Mouse (Mus musculus): ENCODE results near the gene Smc5. TPM values are rescaled to one million over a fixed set of nuclear protein-coding genes. Genes with fewer than 3 reads are reported as not detected.

The Smc5 gene
- polyA plus RNA-seq, 1 experiment from 2014 or later: 27.9 TPM

GRCm38 (mm10) chr19:23299987-23300386 lies 26.3 kb upstream of the Smc5 start:
- H3K4me3 ChIP-seq (ENCODE audit: control insufficient read depth in 1 of 2, insufficient read depth in 1 of 2, low read depth in 1 of 2, low read length in 2 of 2): no peak overlapping the region
- H3K27me3 ChIP-seq (ENCODE audit: control insufficient read depth, insufficient read depth, low read length): no peaks in the 10 kb centered on the region
- H3K27ac ChIP-seq (replicated peaks in 1 of 2; ENCODE audit: control insufficient read depth in 1 of 2, insufficient read depth in 1 of 2, low read depth in 2 of 2, low read length in 2 of 2): no peak overlapping the region
- H3K4me2 ChIP-seq (ENCODE audit: low read length): no peak overlapping the region
- no peaks in the 10 kb centered on the region for H3K4me1 ChIP-seq (ENCODE audit: control insufficient read depth in 2 of 2, insufficient read depth in 2 of 2, low read length in 2 of 2)
- no peaks in the 10 kb centered on the region for H3K36me3 ChIP-seq (ENCODE audit: control insufficient read depth, insufficient read depth, low read length)
- no peaks in the 10 kb centered on the region for H3K9me3 ChIP-seq (ENCODE audit: control insufficient read depth, low read length)
- ATAC-seq (ENCODE audit: insufficient number of reproducible peaks, insufficient read depth, low FRiP score, low read depth): no peak
- no peak overlapping the region for H3K9ac ChIP-seq (ENCODE audit: low read length)
- 81% methylated on average over 3 of the region's 3 CpGs for WGBS

- Histone ChIP-seq H3K27ac (replicated peaks in 1 of 2; ENCODE audit: control insufficient read depth in 1 of 2, insufficient read depth in 1 of 2, low read depth in 2 of 2, low read length in 2 of 2) (no peak overlapping the region), H3K9ac (ENCODE audit: low read length) (no peak overlapping the region), H3K4me3 (ENCODE audit: control insufficient read depth in 1 of 2, insufficient read depth in 1 of 2, low read depth in 1 of 2, low read length in 2 of 2) (no peak overlapping the region), H3K4me2 (ENCODE audit: low read length) (no peak overlapping the region), H3K27me3 (ENCODE audit: control insufficient read depth, insufficient read depth, low read length) (no peaks in the 10 kb centered on the region), H3K4me1 (ENCODE audit: control insufficient read depth in 2 of 2, insufficient read depth in 2 of 2, low read length in 2 of 2) (no peaks in the 10 kb centered on the region), H3K9me3 (ENCODE audit: control insufficient read depth, low read length) (no peaks in the 10 kb centered on the region), H3K36me3 (ENCODE audit: control insufficient read depth, insufficient read depth, low read length) (no peaks in the 10 kb centered on the region)
- ATAC-seq (ENCODE audit: insufficient number of reproducible peaks, insufficient read depth, low FRiP score, low read depth): no peak
- 88% methylated on average over 1 of the region's 1 CpGs for WGBS
These were observed 25.2 kb upstream of the Smc5 start for GRCm38 (mm10) chr19:23298917-23299316.

GRCm38 (mm10) chr19:23297191-23297590 lies 23.5 kb upstream of the Smc5 start:
- Histone ChIP-seq H3K9ac (ENCODE audit: low read length) (no peak overlapping the region), H3K27ac (replicated peaks in 1 of 2; ENCODE audit: control insufficient read depth in 1 of 2, insufficient read depth in 1 of 2, low read depth in 2 of 2, low read length in 2 of 2) (no peak overlapping the region), H3K27me3 (ENCODE audit: control insufficient read depth, insufficient read depth, low read length) (no peaks in the 10 kb centered on the region), H3K9me3 (ENCODE audit: control insufficient read depth, low read length) (no peaks in the 10 kb centered on the region), H3K4me1 (ENCODE audit: control insufficient read depth in 2 of 2, insufficient read depth in 2 of 2, low read length in 2 of 2) (no peaks in the 10 kb centered on the region), H3K36me3 (ENCODE audit: control insufficient read depth, insufficient read depth, low read length) (no peaks in the 10 kb centered on the region), H3K4me3 (ENCODE audit: control insufficient read depth in 1 of 2, insufficient read depth in 1 of 2, low read depth in 1 of 2, low read length in 2 of 2) (no peak overlapping the region), H3K4me2 (ENCODE audit: low read length) (no peak overlapping the region)
- ATAC-seq (ENCODE audit: insufficient number of reproducible peaks, insufficient read depth, low FRiP score, low read depth): no peak

GRCm38 (mm10) chr19:23289251-23289650 lies 15.6 kb upstream of the Smc5 start:
- no peaks in the 10 kb centered on the region for H3K36me3 ChIP-seq (ENCODE audit: control insufficient read depth, insufficient read depth, low read length)
- H3K4me1 ChIP-seq (ENCODE audit: control insufficient read depth in 2 of 2, insufficient read depth in 2 of 2, low read length in 2 of 2): no peaks in the 10 kb centered on the region
- no peak for ATAC-seq (ENCODE audit: insufficient number of reproducible peaks, insufficient read depth, low FRiP score, low read depth)
- no peak overlapping the region for H3K27ac ChIP-seq (replicated peaks in 1 of 2; ENCODE audit: control insufficient read depth in 1 of 2, insufficient read depth in 1 of 2, low read depth in 2 of 2, low read length in 2 of 2)
- no peak overlapping the region for H3K4me2 ChIP-seq (ENCODE audit: low read length)
- 69% methylated on average over 1 of the region's 1 CpGs for WGBS
- peaks cover 7% of the 10 kb centered on the region; the same call in 1 of the 2 replicates for H3K9me3 ChIP-seq (ENCODE audit: control insufficient read depth, low read length)
- H3K27me3 ChIP-seq (ENCODE audit: control insufficient read depth, insufficient read depth, low read length): no peaks in the 10 kb centered on the region
- H3K9ac ChIP-seq (ENCODE audit: low read length): no peak overlapping the region
- H3K4me3 ChIP-seq (ENCODE audit: control insufficient read depth in 1 of 2, insufficient read depth in 1 of 2, low read depth in 1 of 2, low read length in 2 of 2): no peak overlapping the region

- 45% methylated on average over 8 of the region's 8 CpGs for WGBS
- no peak overlapping the region for H3K9ac ChIP-seq (ENCODE audit: low read length)
- no peak for ATAC-seq (ENCODE audit: insufficient number of reproducible peaks, insufficient read depth, low FRiP score, low read depth)
- no peaks in the 10 kb centered on the region for H3K36me3 ChIP-seq (ENCODE audit: control insufficient read depth, insufficient read depth, low read length)
- H3K27ac ChIP-seq (replicated peaks in 1 of 2; ENCODE audit: control insufficient read depth in 1 of 2, insufficient read depth in 1 of 2, low read depth in 2 of 2, low read length in 2 of 2): no peak overlapping the region
- no peak overlapping the region for H3K4me3 ChIP-seq (ENCODE audit: control insufficient read depth in 1 of 2, insufficient read depth in 1 of 2, low read depth in 1 of 2, low read length in 2 of 2)
- H3K4me1 ChIP-seq (ENCODE audit: control insufficient read depth in 2 of 2, insufficient read depth in 2 of 2, low read length in 2 of 2): no peaks in the 10 kb centered on the region
- 0 out of 2 replicates have a peak, but pooled peaks cover 3% of the 10 kb centered on the region for H3K9me3 ChIP-seq (ENCODE audit: control insufficient read depth, low read length)
- no peak overlapping the region for H3K4me2 ChIP-seq (ENCODE audit: low read length)
- no peaks in the 10 kb centered on the region for H3K27me3 ChIP-seq (ENCODE audit: control insufficient read depth, insufficient read depth, low read length)
These were observed 8.4 kb upstream of the Smc5 start for GRCm38 (mm10) chr19:23281911-23282660.

GRCm38 (mm10) chr19:23274054-23274724 lies 492 bp upstream of the Smc5 start:
- Histone ChIP-seq H3K9me3 (ENCODE audit: control insufficient read depth, low read length) (no peaks in the 10 kb centered on the region), H3K27ac (replicated peaks in 1 of 2; ENCODE audit: control insufficient read depth in 1 of 2, insufficient read depth in 1 of 2, low read depth in 2 of 2, low read length in 2 of 2) (no peak overlapping the region), H3K4me3 (ENCODE audit: control insufficient read depth in 1 of 2, insufficient read depth in 1 of 2, low read depth in 1 of 2, low read length in 2 of 2) (peak overlapping the region; percentile 55 to 90), H3K4me1 (ENCODE audit: control insufficient read depth in 2 of 2, insufficient read depth in 2 of 2, low read length in 2 of 2) (peaks cover 0 to 9% of the 10 kb centered on the region in 2 experiments; a peak in 3 of 4 replicates), H3K36me3 (ENCODE audit: control insufficient read depth, insufficient read depth, low read length) (no peaks in the 10 kb centered on the region), H3K9ac (ENCODE audit: low read length) (no peak overlapping the region), H3K4me2 (ENCODE audit: low read length) (peak overlapping the region; percentile 85), H3K27me3 (ENCODE audit: control insufficient read depth, insufficient read depth, low read length) (no peaks in the 10 kb centered on the region)
- no peak for ATAC-seq (ENCODE audit: insufficient number of reproducible peaks, insufficient read depth, low FRiP score, low read depth)
- WGBS: 52% methylated on average over 4 of the region's 4 CpGs

GRCm38 (mm10) chr19:23256771-23257170 lies 16.9 kb downstream of the Smc5 start:
- 84% methylated on average over 9 of the region's 9 CpGs for WGBS
- no peaks in the 10 kb centered on the region for H3K4me1 ChIP-seq (ENCODE audit: control insufficient read depth in 2 of 2, insufficient read depth in 2 of 2, low read length in 2 of 2)
- H3K4me3 ChIP-seq (ENCODE audit: control insufficient read depth in 1 of 2, insufficient read depth in 1 of 2, low read depth in 1 of 2, low read length in 2 of 2): no peak overlapping the region
- H3K27ac ChIP-seq (replicated peaks in 1 of 2; ENCODE audit: control insufficient read depth in 1 of 2, insufficient read depth in 1 of 2, low read depth in 2 of 2, low read length in 2 of 2): no peak overlapping the region
- H3K27me3 ChIP-seq (ENCODE audit: control insufficient read depth, insufficient read depth, low read length): no peaks in the 10 kb centered on the region
- H3K4me2 ChIP-seq (ENCODE audit: low read length): no peak overlapping the region
- no peaks in the 10 kb centered on the region for H3K9me3 ChIP-seq (ENCODE audit: control insufficient read depth, low read length)
- H3K9ac ChIP-seq (ENCODE audit: low read length): no peak overlapping the region
- peaks cover 74% of the 10 kb centered on the region for H3K36me3 ChIP-seq (ENCODE audit: control insufficient read depth, insufficient read depth, low read length)
- ATAC-seq (ENCODE audit: insufficient number of reproducible peaks, insufficient read depth, low FRiP score, low read depth): no peak
